Mouse (Mus musculus) hindbrain, embryonic 14.5 days (tissue): ENCODE results near the gene Cd200r3. TPM values are rescaled to one million over a fixed set of nuclear protein-coding genes. Genes with fewer than 3 reads are reported as not detected.

Experiments used
- ATAC-seq: fragments of 200-750 bp; cut with Nextera tagmentation; 2 replicates; pipeline ENCODE4 v1.8.0; 2017; ENCODE audit warnings: moderate number of reproducible peaks, mild to moderate bottlenecking, moderate TSS enrichment, moderate library complexity; ENCODE audit not compliant: low FRiP score
- DNase-seq: peaks from one replicate; pipeline ENCODE4 v3.0.0-alpha.2; 2015; ENCODE audit warnings: low spot score
- H3K27ac ChIP-seq: fragments of 300-500 bp; sonication (generic); 2 replicates; pipeline ENCODE4 v1.5.1; 2014; ENCODE audit warnings: mild to moderate bottlenecking, moderate library complexity
- H3K27me3 ChIP-seq: fragments of 300-500 bp; sonication (generic); 2 replicates; pipeline ENCODE4 v1.6.1; 2014; ENCODE audit warnings: mild to moderate bottlenecking, low read length, mixed read lengths; ENCODE audit not compliant: control insufficient read depth, insufficient read depth
- H3K36me3 ChIP-seq: fragments of 300-500 bp; sonication (generic); replicated peaks from 2 replicates; pipeline ENCODE4 v1.6.1; 2014; ENCODE audit not compliant: control insufficient read depth, insufficient read depth
- H3K4me1 ChIP-seq: fragments of 300-500 bp; sonication (generic); replicated peaks from 2 replicates; pipeline ENCODE4 v1.6.1; 2014; ENCODE audit warnings: antibody characterized with exemption, low read length, mixed read lengths; ENCODE audit not compliant: control insufficient read depth, insufficient read depth
- H3K4me2 ChIP-seq: fragments of 300-500 bp; sonication (generic); replicated peaks from 2 replicates; pipeline ENCODE4 v1.6.1; 2014; ENCODE audit warnings: mild to moderate bottlenecking, moderate library complexity
- H3K4me3 ChIP-seq: fragments of 300-500 bp; sonication (generic); replicated peaks from 2 replicates; pipeline ENCODE4 v1.5.1; 2014; ENCODE audit warnings: mild to moderate bottlenecking, low read length
- H3K9ac ChIP-seq: fragments of 300-500 bp; sonication (generic); 2 replicates; pipeline ENCODE4 v1.6.1; 2014
- H3K9me3 ChIP-seq: fragments of 300-500 bp; sonication (generic); 2 replicates; pipeline ENCODE4 v1.6.1; 2016; ENCODE audit warnings: low read length; ENCODE audit not compliant: control insufficient read depth
- WGBS: fragments of 180-500 bp; shearing (Covaris S2); extraction: QIAGEN DNeasy Blood & Tissue Kit; methylation state at CpG from one replicate; pipeline ENCODE4 v1.1.7; 2014; 5-methylcytosine and 5-hydroxymethylcytosine counted together
- polyA plus RNA-seq: library from polyadenylated mRNA; unstranded; fragments of >200 nt; fragmentation: Nextera tagmentation; extraction: Ambion mirVana; gene quantifications from 2 replicates; pipeline ENCODE4 v1.2.1, GENCODE M21; 2014

Cd200r3 gene
- polyA plus RNA-seq, 1 experiment from 2014 or later, result not detected

- H3K27ac ChIP-seq, result no peak overlapping the region
- no peak for DNase-seq
- H3K4me3 ChIP-seq, result no peak overlapping the region
- no peak overlapping the region for H3K4me2 ChIP-seq
- no peaks in the 10 kb centered on the region for H3K36me3 ChIP-seq
- H3K27me3 ChIP-seq, result no peaks in the 10 kb centered on the region
- ATAC-seq, result no peak
- H3K9ac ChIP-seq, result no peak overlapping the region
- no peaks in the 10 kb centered on the region for H3K9me3 ChIP-seq
- no peaks in the 10 kb centered on the region for H3K4me1 ChIP-seq
Measured at GRCm38 (mm10) chr16:45021443-45021842, 78.0 kb downstream of the Cd200r3 start.

- H3K27me3 ChIP-seq, result no peaks in the 10 kb centered on the region
- H3K36me3 ChIP-seq, result no peaks in the 10 kb centered on the region
- H3K9ac ChIP-seq, result no peak overlapping the region
- H3K27ac ChIP-seq, result no peak overlapping the region
- DNase-seq (no peak), ATAC-seq (no peak)
- no peak overlapping the region for H3K4me2 ChIP-seq
- no peak overlapping the region for H3K4me3 ChIP-seq
- H3K4me1 ChIP-seq, result no peaks in the 10 kb centered on the region
- no peaks in the 10 kb centered on the region for H3K9me3 ChIP-seq
- 70% methylated on average over 4 of the region's 4 CpGs for WGBS
Measured at GRCm38 (mm10) chr16:45023904-45024303, 80.4 kb downstream of the Cd200r3 start.

GRCm38 (mm10) chr16:45025321-45025720 is 81.8 kb downstream of the Cd200r3 start:
- no peaks in the 10 kb centered on the region for H3K9me3 ChIP-seq
- no peak overlapping the region for H3K4me3 ChIP-seq
- no peak overlapping the region for H3K4me2 ChIP-seq
- ATAC-seq (no peak), DNase-seq (no peak)
- no peaks in the 10 kb centered on the region for H3K36me3 ChIP-seq
- no peaks in the 10 kb centered on the region for H3K4me1 ChIP-seq
- no peaks in the 10 kb centered on the region for H3K27me3 ChIP-seq
- no peak overlapping the region for H3K9ac ChIP-seq
- WGBS, result 89% methylated on average over 6 of the region's 6 CpGs
- H3K27ac ChIP-seq, result no peak overlapping the region

GRCm38 (mm10) chr16:45029080-45029479 is 85.6 kb downstream of the Cd200r3 start:
- DNase-seq (no peak), ATAC-seq (no peak)
- Histone ChIP-seq H3K9me3 (no peaks in the 10 kb centered on the region), H3K36me3 (no peaks in the 10 kb centered on the region), H3K4me1 (no peaks in the 10 kb centered on the region), H3K4me2 (no peak overlapping the region), H3K4me3 (no peak overlapping the region), H3K9ac (no peak overlapping the region), H3K27ac (no peak overlapping the region), H3K27me3 (no peaks in the 10 kb centered on the region)
- 98% methylated on average over 5 of the region's 5 CpGs for WGBS

GRCm38 (mm10) chr16:45029493-45029892 is 86.0 kb downstream of the Cd200r3 start:
- Histone ChIP-seq H3K36me3 (no peaks in the 10 kb centered on the region), H3K27me3 (no peaks in the 10 kb centered on the region), H3K27ac (no peak overlapping the region), H3K9me3 (no peaks in the 10 kb centered on the region), H3K4me1 (no peaks in the 10 kb centered on the region), H3K4me2 (no peak overlapping the region), H3K4me3 (no peak overlapping the region), H3K9ac (no peak overlapping the region)
- ATAC-seq (no peak), DNase-seq (no peak)
- 100% methylated on average over 1 of the region's 1 CpGs for WGBS

GRCm38 (mm10) chr16:45030127-45030526 is 86.6 kb downstream of the Cd200r3 start:
- Histone ChIP-seq H3K4me3 (no peak overlapping the region), H3K4me1 (no peaks in the 10 kb centered on the region), H3K36me3 (no peaks in the 10 kb centered on the region), H3K27ac (no peak overlapping the region), H3K27me3 (no peaks in the 10 kb centered on the region), H3K9me3 (no peaks in the 10 kb centered on the region), H3K9ac (no peak overlapping the region), H3K4me2 (no peak overlapping the region)
- DNase-seq (no peak), ATAC-seq (no peak)
- 82% methylated on average over 4 of the region's 4 CpGs for WGBS

GRCm38 (mm10) chr16:45030796-45031195 is 87.3 kb downstream of the Cd200r3 start:
- Histone ChIP-seq H3K27ac (no peak overlapping the region), H3K4me3 (no peak overlapping the region), H3K27me3 (no peaks in the 10 kb centered on the region), H3K9ac (no peak overlapping the region), H3K4me2 (no peak overlapping the region), H3K4me1 (no peaks in the 10 kb centered on the region), H3K36me3 (no peaks in the 10 kb centered on the region), H3K9me3 (no peaks in the 10 kb centered on the region)
- no peak for DNase-seq
- ATAC-seq, result no peak
- WGBS, result 79% methylated on average over 2 of the region's 2 CpGs

Other genes with a start within 250 kb of the Cd200r3 start
- gene Nepro, start 219.4 kb upstream of the Cd200r3 start, polyA plus RNA-seq, result 4.4 and 5.4 TPM in 2 replicates
- 41.5 and 43.8 TPM in 2 replicates for gene Gtpbp8, start 197.3 kb upstream of the Cd200r3 start, polyA plus RNA-seq
- 0.50 and 0.91 TPM in 2 replicates for gene Cd200r1, start 177.9 kb upstream of the Cd200r3 start, polyA plus RNA-seq
- gene Cd200r4, start 131.9 kb upstream of the Cd200r3 start, polyA plus RNA-seq, result 0.16 TPM in 1 of 2 replicates, not detected in the other
- 0.20 TPM in 1 of 2 replicates, not detected in the other for gene Cd200r2, start 76.6 kb upstream of the Cd200r3 start, polyA plus RNA-seq
- 11.5 and 15.5 TPM in 2 replicates for gene Ccdc80, start 149.7 kb downstream of the Cd200r3 start, polyA plus RNA-seq
- 36.5 and 38.6 TPM in 2 replicates for gene Slc35a5, start 215.0 kb downstream of the Cd200r3 start, polyA plus RNA-seq
- gene Atg3, start 215.1 kb downstream of the Cd200r3 start, polyA plus RNA-seq, result 48.6 and 54.2 TPM in 2 replicates